Mouse (Mus musculus) lung, postnatal 0 days (tissue): ENCODE results near the gene Rnf222.

Experiments
- CTCF ChIP-seq: IDR thresholded peaks from 2 replicates; pipeline ENCODE4 v1.5.1; 2016; ENCODE audit warnings: antibody characterized with exemption, mild to moderate bottlenecking
- EP300 ChIP-seq: IDR thresholded peaks from 2 replicates; pipeline ENCODE4 v1.6.1; 2016; ENCODE audit warnings: antibody characterized with exemption, mild to moderate bottlenecking, control low read depth

- TF ChIP-seq CTCF (no peak), EP300 (no peak)
Measured at GRCm38 (mm10) chr11:68942731-68943130, 54.4 kb downstream of the Rnf222 start.
